Mouse (Mus musculus) cerebellum, adult 9-10 months (tissue): ENCODE data around the gene Rpa2.
"Not testable (repeated sequence)": the region's sequence is repeated elsewhere in the genome, so short reads cannot be mapped to it uniquely, and the experiment has no call there.

ENCODE experiments used
- DNase-seq: peaks from one replicate; pipeline ENCODE4 v3.0.0; 2022

The Rpa2 gene

GRCm38 (mm10) chr4:132767914-132768876 lies at the start of gene Rpa2:
Rpa2 (plus strand) TSS chr4:132768332.
- DNase-seq = peak; percentile 100

DNA sequence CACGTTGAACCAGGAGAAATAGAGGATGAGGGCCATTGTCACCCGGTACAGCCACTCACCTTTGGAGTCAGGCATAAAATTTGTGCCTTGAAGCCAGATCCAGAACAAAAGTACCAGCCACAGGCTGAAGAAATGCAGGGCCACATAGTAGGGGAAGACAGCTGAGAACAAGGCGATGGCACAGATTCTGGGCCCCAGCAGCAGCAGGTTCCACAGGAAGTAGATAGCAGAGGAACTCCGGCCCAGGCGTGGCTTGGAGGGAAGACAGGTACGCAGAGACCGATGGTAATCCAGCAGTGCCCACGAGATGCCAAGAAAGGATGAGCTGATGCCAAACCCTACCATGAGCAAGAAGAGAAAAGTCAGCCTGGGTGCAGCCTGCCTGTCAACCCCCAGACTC lies 39.9 kb upstream of the Rpa2 start:
- DNase-seq = no peak

GRCm38 (mm10) chr4:132731616-132732015 lies 36.5 kb upstream of the Rpa2 start:
- no peak for DNase-seq

DNA sequence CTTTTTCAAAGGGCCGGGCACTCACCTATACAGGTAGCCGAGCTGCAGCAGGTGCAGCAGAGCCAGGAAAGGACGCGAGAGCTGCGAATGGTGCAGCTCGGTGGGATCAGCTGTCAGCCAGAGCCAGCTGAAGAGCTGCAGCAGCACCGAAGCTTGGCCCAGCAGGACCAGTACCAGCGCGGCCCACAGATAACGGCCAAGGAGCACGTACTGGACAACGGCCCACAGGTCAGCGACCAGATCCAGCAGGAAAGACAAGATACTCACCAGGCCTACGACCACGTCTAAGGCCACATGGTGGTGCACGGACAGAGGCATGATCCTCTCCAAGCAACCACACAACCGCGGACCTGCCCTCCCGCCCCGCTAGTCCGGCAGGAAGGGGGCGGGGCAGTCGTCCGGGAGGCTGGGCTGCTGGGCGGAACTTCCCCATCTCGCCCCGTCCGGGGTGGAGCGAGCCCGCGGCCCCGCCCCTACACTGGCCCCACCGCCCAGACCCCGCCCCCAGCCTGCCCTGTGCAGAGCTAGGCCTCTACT lies 35.9 kb upstream of the Rpa2 start, which contains the start of gene Xkr8:
Gene Xkr8, minus strand, starts transcription at position 399 of the 537 bp plus-strand sequence.
- DNase-seq = peak; percentile 72

- DNase-seq = no peak
These were observed 34.9 kb upstream of the Rpa2 start for GRCm38 (mm10) chr4:132733071-132733770.

DNA sequence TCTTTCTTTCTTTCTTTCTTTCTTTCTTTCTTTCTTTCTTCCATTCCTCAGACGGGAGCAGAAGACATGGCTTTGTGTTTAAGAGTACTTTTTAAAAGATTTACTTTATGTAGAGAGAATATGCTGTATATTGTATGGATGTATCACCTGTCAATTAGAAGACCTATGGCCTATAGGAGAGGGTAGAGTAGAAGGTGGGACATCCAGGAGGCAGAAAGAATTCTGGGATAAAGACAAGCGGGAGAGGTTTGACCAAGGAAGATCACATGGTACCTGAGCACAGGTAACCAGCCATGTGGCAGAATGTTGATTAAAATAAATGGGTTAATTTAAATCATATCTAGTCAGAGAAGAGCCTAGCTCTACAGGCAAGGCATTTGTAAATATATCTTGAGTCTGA lies 33.4 kb upstream of the Rpa2 start:
- no peak for DNase-seq

- DNase-seq = no peak
These were observed 32.7 kb upstream of the Rpa2 start for GRCm38 (mm10) chr4:132735389-132735788.

- DNase-seq = no peak
These were observed 32.2 kb upstream of the Rpa2 start for GRCm38 (mm10) chr4:132735894-132736293.

- not testable (repeated sequence) for DNase-seq
These were observed 31.0 kb upstream of the Rpa2 start for GRCm38 (mm10) chr4:132737154-132737553.

GRCm38 (mm10) chr4:132741491-132741890 lies 26.6 kb upstream of the Rpa2 start:
- DNase-seq = no peak

DNA sequence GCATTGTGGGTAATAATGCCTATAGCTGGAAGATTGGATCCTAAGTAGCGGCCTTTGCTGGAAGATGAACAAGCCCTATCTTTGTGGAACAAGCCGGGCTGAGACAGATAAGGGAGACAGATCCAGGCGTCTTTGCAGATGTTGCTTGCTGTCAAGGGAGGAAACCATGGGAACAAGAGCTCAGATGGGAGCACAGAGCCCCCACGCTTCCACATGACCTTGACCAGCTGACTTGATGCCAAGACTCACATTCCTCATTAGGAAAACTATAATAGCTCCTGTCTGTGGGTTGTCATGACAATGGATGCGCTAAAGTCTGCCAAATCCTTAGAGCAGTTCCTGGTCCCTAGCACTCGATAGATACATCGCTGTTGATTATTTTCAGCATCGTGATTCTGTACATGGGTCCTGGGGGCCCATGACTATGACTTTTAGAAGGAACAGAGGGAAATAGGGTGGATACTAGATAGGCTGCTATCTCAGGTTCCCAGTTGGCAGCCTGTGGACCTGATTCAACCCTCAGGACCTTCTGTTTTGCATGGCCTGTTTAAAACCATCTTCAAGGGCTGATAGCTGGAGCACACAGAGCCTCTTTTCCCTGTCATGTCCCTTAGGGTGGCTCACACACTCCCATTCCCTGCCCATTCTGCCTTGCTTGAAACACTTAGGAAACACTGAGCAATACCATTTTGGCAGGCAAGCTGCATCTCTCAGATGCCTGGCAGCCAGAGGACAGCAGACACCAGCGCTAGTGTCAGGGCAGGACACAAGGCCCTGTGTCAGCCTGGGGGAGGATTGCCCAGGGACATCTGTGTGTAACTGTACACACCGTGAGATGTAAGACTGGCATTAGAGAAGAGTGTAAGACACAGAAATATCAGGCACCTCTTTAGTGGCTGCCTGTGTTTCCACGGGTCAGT lies 23.9 kb upstream of the Rpa2 start:
- DNase-seq = no peak

- DNase-seq = no peak
These were observed 21.1 kb upstream of the Rpa2 start for GRCm38 (mm10) chr4:132746911-132747517.

DNA sequence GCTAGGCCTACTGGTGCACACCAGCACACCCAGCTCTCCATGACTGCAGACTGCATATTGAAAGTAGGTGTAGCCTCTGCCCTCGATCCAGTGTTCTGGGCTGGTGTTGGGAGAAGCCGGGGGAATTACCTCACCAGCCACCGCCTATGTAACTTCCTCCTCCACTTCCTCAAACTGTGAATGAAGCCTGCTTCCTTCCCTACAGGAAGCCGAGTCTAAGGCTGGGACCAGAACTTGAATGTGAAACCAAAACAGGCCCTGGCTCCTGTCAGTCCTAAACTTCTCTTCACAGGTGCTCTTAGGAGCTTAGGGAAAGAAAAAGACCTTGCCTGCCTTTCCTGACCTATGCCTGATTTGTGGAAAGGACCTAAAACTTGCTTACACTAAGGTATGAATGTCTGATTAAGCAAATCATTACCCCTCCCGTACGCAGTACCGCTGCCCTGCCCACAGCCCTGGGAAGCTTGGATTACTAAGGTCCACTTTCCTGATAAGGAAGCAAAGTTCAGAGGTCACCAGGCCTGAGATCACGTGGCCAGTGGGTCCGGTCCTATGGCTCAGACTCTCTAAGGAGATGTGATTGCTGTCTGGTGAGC lies 20.4 kb upstream of the Rpa2 start:
- DNase-seq = no peak

GRCm38 (mm10) chr4:132748778-132749177 lies 19.4 kb upstream of the Rpa2 start:
- no peak for DNase-seq

DNA sequence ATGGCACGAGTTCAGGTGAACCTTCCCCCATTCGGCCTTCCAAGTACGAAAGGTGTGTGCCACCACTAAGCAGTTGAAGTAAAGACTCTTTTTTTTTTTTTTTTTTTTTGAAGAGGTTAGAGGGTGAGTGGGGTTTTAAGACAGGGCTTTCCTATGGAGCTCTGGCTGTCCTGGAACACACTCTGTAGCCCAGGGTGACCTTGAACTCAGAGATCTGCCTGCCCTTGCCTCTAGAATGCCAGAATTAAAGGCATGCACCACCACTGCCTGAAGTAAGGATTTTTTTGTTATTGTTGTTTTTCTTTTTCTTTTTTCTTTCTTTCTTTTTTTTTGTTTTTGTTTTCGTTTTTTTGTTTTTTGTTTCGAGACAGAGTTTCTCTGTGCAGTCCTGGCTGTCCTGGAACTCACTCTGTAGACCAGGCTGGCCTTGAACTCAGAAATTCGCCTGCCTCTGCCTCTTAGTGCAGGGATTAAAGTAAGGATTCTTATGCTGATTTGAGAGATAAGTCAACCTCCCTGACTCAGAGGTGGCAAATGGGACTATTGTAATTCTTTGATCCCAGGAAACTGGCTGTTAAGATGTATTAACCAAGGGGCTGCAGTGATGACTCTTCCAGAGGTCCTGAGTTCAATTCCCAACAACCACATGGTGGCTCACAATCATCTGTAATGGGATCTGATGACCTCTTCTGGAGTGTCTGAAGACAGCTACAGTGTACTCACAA lies 18.7 kb upstream of the Rpa2 start:
- no peak for DNase-seq

DNA sequence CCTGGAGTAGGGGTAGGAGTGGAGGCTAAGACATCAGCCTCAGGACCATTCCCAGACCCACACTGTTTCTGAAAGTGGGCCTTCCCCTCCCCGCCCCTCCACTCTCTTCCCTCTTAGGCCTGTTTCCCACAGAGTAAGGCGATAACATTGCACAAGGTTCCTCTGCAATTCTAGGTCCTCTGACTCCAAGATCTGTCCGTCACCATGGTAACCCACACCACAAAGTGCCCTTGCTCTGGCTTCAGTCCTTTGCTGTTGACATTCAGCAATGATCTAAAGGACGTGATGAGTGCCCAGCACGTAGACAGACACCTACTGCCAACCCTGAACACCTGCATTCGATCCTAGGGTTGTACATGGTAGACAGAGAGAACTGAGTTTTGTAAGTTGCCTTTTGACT lies 15.1 kb upstream of the Rpa2 start:
- DNase-seq = no peak

DNA sequence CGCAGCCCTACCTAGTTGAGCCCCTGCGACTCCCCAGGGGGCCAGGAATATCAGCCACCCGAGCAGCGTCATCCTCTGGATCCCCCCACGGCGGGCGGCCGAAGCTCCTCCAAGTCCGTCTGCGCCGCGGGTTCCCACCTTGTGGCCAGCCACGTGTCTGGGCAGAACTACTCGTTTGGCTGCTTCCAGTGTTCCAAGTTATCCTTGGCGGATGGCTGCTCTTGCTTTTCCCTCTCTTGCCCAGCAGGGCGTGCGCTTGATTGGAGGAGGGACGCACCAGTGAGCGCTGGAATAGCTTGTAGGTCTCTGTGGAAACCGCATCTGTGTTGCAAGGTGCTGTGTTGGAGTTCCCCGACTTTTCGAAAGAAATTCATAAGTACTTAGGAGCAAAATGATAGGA lies 11.2 kb upstream of the Rpa2 start, which contains the start of gene Smpdl3b:
Gene Smpdl3b, minus strand, starts transcription at position 279 of the 400 bp plus-strand sequence.
- DNase-seq = peak; percentile 34

DNA sequence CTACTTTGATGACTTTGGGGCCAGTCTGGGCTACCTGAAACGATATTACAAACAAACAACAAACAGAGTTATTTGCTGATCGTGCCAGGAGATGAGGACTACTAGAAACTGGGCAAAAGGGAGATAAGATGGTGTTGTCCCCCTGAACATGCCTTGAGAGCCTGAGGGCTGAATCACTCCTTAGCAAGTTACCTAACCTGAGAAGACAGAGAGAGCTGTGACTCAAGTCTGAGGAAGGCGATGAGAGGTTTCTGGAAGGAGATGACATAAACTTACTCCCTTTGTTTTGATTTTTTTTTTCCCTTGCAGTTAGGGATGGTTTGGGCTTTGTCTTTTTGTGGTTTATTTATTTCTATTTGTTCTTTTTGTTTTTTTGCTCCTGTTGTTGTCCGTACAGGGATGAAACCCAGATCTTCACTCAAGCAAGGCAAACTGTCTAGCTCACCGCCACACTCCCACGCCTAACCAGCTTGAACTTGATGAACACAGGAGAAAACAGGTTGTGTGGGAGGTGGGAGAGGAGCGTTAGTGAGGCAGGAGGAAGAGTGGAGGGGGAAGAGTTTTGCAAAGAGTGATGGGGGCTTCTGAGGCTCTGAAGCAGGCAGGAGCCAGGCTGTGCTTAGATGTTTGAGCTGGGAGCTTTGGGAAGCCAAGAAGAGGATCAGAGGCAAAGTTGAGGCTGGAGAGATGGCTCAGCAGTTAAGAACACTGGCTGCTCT lies 10.3 kb upstream of the Rpa2 start:
- no peak for DNase-seq

GRCm38 (mm10) chr4:132760296-132760695 lies 7.8 kb upstream of the Rpa2 start:
- no peak for DNase-seq

DNA sequence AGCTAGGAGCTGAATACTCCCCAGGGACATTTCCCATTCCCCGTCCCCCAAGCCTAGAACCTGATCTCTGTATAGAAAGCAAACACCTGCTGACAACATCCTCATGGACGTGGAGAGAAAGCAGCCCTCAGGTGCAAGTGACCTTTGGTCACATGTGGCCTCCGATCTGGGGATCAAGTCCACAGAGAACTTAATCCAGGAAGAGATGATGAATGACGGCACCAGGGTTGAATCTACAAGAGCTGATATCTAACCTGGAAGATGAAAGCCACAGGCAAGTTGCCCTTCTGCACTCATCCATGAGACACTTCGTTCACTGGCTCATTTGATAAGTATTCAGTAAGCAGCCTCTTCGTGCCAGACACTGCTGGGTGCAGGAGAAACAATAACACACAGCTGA lies 5.5 kb upstream of the Rpa2 start:
- DNase-seq = no peak
